Mouse (Mus musculus): ENCODE results near the gene Aff1. TPM values are rescaled to one million over a fixed set of nuclear protein-coding genes. Genes with fewer than 3 reads are reported as not detected.

Aff1 gene
- total and polyA plus RNA-seq, 2 experiments from 2014 or later, result 6.5 to 29.0 TPM

GRCm38 (mm10) chr5:103779836-103780235 lies 87.7 kb downstream of the Aff1 start:
- peaks cover 19% of the 10 kb centered on the region for H3K36me3 ChIP-seq (replicated peaks; ENCODE audit: control insufficient read depth, insufficient read depth, low read length)
- ATAC-seq (ENCODE audit: insufficient read depth, low read depth) (no peak), DNase-seq (ENCODE audit: low spot score) (no peak)
- no peaks in the 10 kb centered on the region for H3K27me3 ChIP-seq (ENCODE audit: control insufficient read depth, insufficient read depth, low read length)
- 68% methylated on average over 10 of the region's 10 CpGs for WGBS
- no peak overlapping the region for H3K27ac ChIP-seq (ENCODE audit: low read depth)
- no peaks in the 10 kb centered on the region for H3K9me3 ChIP-seq (replicated peaks; ENCODE audit: control insufficient read depth, low read length)
- H3K4me2 ChIP-seq (ENCODE audit: low read depth, low read length), result no peak overlapping the region
- TF ChIP-seq CTCF (IDR thresholded peaks at IDR 0.05; ENCODE audit: low read depth) (no peak), EP300 (IDR thresholded peaks at IDR 0.05; ENCODE audit: low read depth) (no peak)
- no peak overlapping the region for H3K4me3 ChIP-seq (ENCODE audit: low read depth, low read length)
- peaks cover 45% of the 10 kb centered on the region for H3K4me1 ChIP-seq (ENCODE audit: control insufficient read depth, insufficient read depth)
- no peak overlapping the region for H3K9ac ChIP-seq (replicated peaks; ENCODE audit: low read depth, low read length)

DNA sequence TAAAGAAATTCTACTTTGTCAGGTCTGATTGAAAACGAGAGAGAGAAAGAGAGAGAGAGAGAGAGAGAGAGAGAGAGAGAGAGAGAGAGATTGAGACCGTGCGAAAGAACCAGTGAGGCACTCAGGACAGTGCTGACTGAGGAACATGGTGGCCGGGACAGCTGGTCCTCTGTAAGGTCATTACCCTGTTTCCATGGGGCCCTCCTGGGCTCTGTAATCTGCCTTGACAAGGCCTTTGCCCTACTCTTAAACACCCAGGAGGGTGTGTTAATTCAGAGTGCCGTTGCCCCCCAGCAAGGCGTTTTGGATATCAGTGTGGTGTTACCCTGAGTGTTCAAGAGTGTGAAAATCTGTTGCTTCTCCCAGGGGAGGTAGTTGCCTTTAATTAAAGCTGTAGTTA lies 88.1 kb downstream of the Aff1 start:
- Histone ChIP-seq H3K4me3 (ENCODE audit: low read depth, low read length) (no peak overlapping the region), H3K27ac (ENCODE audit: low read depth) (no peak overlapping the region), H3K27me3 (ENCODE audit: control insufficient read depth, insufficient read depth, low read length) (no peaks in the 10 kb centered on the region), H3K9ac (replicated peaks; ENCODE audit: low read depth, low read length) (no peak overlapping the region), H3K4me1 (ENCODE audit: control insufficient read depth, insufficient read depth) (peaks cover 40% of the 10 kb centered on the region), H3K9me3 (replicated peaks; ENCODE audit: control insufficient read depth, low read length) (no peaks in the 10 kb centered on the region), H3K4me2 (ENCODE audit: low read depth, low read length) (no peak overlapping the region), H3K36me3 (replicated peaks; ENCODE audit: control insufficient read depth, insufficient read depth, low read length) (peaks cover 24% of the 10 kb centered on the region)
- DNase-seq (ENCODE audit: low spot score), result no peak
- WGBS, result 66% methylated on average over 6 of the region's 6 CpGs
- no peak for ATAC-seq (ENCODE audit: insufficient read depth, low read depth)
- TF ChIP-seq EP300 (IDR thresholded peaks at IDR 0.05; ENCODE audit: low read depth) (no peak), CTCF (IDR thresholded peaks at IDR 0.05; ENCODE audit: low read depth) (no peak)

GRCm38 (mm10) chr5:103780836-103781235 lies 88.7 kb downstream of the Aff1 start:
- Histone ChIP-seq H3K9ac (replicated peaks; ENCODE audit: low read depth, low read length) (no peak overlapping the region), H3K4me3 (ENCODE audit: low read depth, low read length) (no peak overlapping the region), H3K4me1 (ENCODE audit: control insufficient read depth, insufficient read depth) (peaks cover 36% of the 10 kb centered on the region), H3K27me3 (ENCODE audit: control insufficient read depth, insufficient read depth, low read length) (no peaks in the 10 kb centered on the region), H3K27ac (ENCODE audit: low read depth) (no peak overlapping the region), H3K9me3 (replicated peaks; ENCODE audit: control insufficient read depth, low read length) (no peaks in the 10 kb centered on the region), H3K4me2 (ENCODE audit: low read depth, low read length) (no peak overlapping the region), H3K36me3 (replicated peaks; ENCODE audit: control insufficient read depth, insufficient read depth, low read length) (peaks cover 29% of the 10 kb centered on the region)
- WGBS, result 76% methylated on average over 6 of the region's 6 CpGs
- TF ChIP-seq EP300 (IDR thresholded peaks at IDR 0.05; ENCODE audit: low read depth) (no peak), CTCF (IDR thresholded peaks at IDR 0.05; ENCODE audit: low read depth) (0 out of 2 replicates have a peak, but pooled peaks have one; percentile 8)
- ATAC-seq (ENCODE audit: insufficient read depth, low read depth) (no peak), DNase-seq (ENCODE audit: low spot score) (no peak)

DNA sequence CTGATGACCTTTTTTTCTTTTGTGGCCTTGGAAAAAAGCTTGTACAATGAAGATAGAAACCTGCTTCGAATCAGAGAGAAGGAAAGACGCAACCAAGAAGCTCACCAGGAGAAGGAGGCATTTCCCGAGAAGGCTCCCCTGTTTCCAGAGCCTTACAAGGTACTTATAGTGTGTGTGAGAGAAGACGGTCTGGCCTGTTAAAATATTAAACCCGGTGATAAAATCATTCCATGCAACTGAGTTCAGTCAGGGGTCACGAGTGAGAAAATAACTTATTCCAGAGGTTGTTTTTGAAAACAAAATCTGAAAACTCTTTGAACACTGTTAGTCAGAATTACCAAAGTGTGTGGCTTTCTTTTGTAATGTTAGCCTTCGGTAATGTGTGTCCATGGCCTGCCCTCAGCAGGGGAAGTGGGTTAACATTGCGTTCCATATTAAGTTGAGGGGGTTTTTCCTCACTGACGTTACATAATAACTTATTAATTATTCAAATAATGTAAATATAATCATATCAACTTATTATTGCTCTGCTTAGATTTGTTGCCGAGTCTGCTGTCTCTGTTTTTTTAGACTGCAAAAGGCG lies 91.0 kb downstream of the Aff1 start:
- 86% methylated on average over 11 of the region's 11 CpGs for WGBS
- ATAC-seq (ENCODE audit: insufficient read depth, low read depth), result no peak

GRCm38 (mm10) chr5:103786096-103786495 lies 93.9 kb downstream of the Aff1 start:
- DNase-seq (ENCODE audit: low spot score) (no peak), ATAC-seq (ENCODE audit: insufficient read depth, low read depth) (no peak)
- H3K9ac ChIP-seq (replicated peaks; ENCODE audit: low read depth, low read length), result no peak overlapping the region
- no peaks in the 10 kb centered on the region for H3K27me3 ChIP-seq (ENCODE audit: control insufficient read depth, insufficient read depth, low read length)
- no peak overlapping the region for H3K4me2 ChIP-seq (ENCODE audit: low read depth, low read length)
- H3K27ac ChIP-seq (ENCODE audit: low read depth), result peak overlapping the region; percentile 58
- peaks cover 34% of the 10 kb centered on the region for H3K4me1 ChIP-seq (ENCODE audit: control insufficient read depth, insufficient read depth)
- 58% methylated on average over 10 of the region's 10 CpGs for WGBS
- H3K4me3 ChIP-seq (ENCODE audit: low read depth, low read length), result no peak overlapping the region
- H3K36me3 ChIP-seq (replicated peaks; ENCODE audit: control insufficient read depth, insufficient read depth, low read length), result peaks cover 42% of the 10 kb centered on the region
- no peak for TF ChIP-seq CTCF (IDR thresholded peaks at IDR 0.05; ENCODE audit: low read depth)
- no peak for TF ChIP-seq EP300 (IDR thresholded peaks at IDR 0.05; ENCODE audit: low read depth)
- no peaks in the 10 kb centered on the region for H3K9me3 ChIP-seq (replicated peaks; ENCODE audit: control insufficient read depth, low read length)

More for the DNA sequence above, 91.0 kb downstream of the Aff1 start:
- H3K4me3 ChIP-seq (ENCODE audit: low read depth, low read length), result no peak overlapping the region
- H3K9ac ChIP-seq (replicated peaks; ENCODE audit: low read depth, low read length), result no peak overlapping the region
- H3K4me1 ChIP-seq (ENCODE audit: control insufficient read depth, insufficient read depth), result peaks cover 39% of the 10 kb centered on the region
- TF ChIP-seq EP300 (IDR thresholded peaks at IDR 0.05; ENCODE audit: low read depth) (no peak), CTCF (IDR thresholded peaks at IDR 0.05; ENCODE audit: low read depth) (no peak)
- peaks cover 42% of the 10 kb centered on the region for H3K36me3 ChIP-seq (replicated peaks; ENCODE audit: control insufficient read depth, insufficient read depth, low read length)
- H3K27me3 ChIP-seq (ENCODE audit: control insufficient read depth, insufficient read depth, low read length), result no peaks in the 10 kb centered on the region
- H3K9me3 ChIP-seq (replicated peaks; ENCODE audit: control insufficient read depth, low read length), result no peaks in the 10 kb centered on the region
- no peak overlapping the region for H3K4me2 ChIP-seq (ENCODE audit: low read depth, low read length)
- H3K27ac ChIP-seq (ENCODE audit: low read depth), result no peak overlapping the region
- DNase-seq (ENCODE audit: low spot score), result no peak

DNA sequence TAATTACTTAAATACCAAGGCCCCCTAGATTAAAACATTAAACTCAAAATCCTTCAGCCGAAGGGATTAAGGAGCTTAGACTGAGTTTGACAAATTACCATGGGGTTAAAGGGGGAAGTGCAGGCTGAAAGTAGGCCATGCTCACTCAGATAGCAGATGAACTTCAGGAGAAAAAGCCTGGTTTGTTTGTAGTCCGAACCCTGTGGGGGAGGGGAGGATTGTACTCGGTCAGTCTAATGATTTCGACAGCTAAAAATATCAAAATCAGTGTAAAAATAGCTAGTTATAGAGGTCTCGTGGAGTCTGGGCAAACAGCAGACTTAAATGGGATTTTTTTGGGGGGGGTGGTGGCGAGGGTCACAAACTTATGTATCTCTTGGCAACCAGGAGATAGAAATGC lies 96.3 kb downstream of the Aff1 start:
- no peaks in the 10 kb centered on the region for H3K27me3 ChIP-seq (ENCODE audit: control insufficient read depth, insufficient read depth, low read length)
- peaks cover 40% of the 10 kb centered on the region for H3K36me3 ChIP-seq (replicated peaks; ENCODE audit: control insufficient read depth, insufficient read depth, low read length)
- TF ChIP-seq EP300 (IDR thresholded peaks at IDR 0.05; ENCODE audit: low read depth) (no peak), CTCF (IDR thresholded peaks at IDR 0.05; ENCODE audit: low read depth) (no peak)
- H3K9ac ChIP-seq (replicated peaks; ENCODE audit: low read depth, low read length), result no peak overlapping the region
- ATAC-seq (ENCODE audit: insufficient read depth, low read depth) (no peak), DNase-seq (ENCODE audit: low spot score) (no peak)
- peak overlapping the region; percentile 96 for H3K27ac ChIP-seq (ENCODE audit: low read depth)
- peak overlapping the region; percentile 35; the same call in 1 of the 2 replicates for H3K4me2 ChIP-seq (ENCODE audit: low read depth, low read length)
- no peaks in the 10 kb centered on the region for H3K9me3 ChIP-seq (replicated peaks; ENCODE audit: control insufficient read depth, low read length)
- H3K4me1 ChIP-seq (ENCODE audit: control insufficient read depth, insufficient read depth), result peaks cover 34% of the 10 kb centered on the region
- 28% methylated on average over 6 of the region's 6 CpGs for WGBS
- no peak overlapping the region for H3K4me3 ChIP-seq (ENCODE audit: low read depth, low read length)
